Mouse (Mus musculus) myocyte (in vitro differentiated cells): ENCODE measurements around the gene Myo10.

Experiments used
- E2F4 ChIP-seq: IDR thresholded peaks from one replicate; pipeline ENCODE4 v1.6.1; 2011; ENCODE audit warnings: mild to moderate bottlenecking, control low read depth, moderate library complexity; ENCODE audit not compliant: insufficient read depth
- MAX ChIP-seq: IDR thresholded peaks from one replicate; pipeline ENCODE4 v1.6.1; 2011; ENCODE audit warnings: low read depth, mild to moderate bottlenecking, control low read depth
- POLR2A ChIP-seq: IDR thresholded peaks from one replicate; pipeline ENCODE4 v1.6.1; 2011; ENCODE audit warnings: low read depth, mild to moderate bottlenecking, control low read depth, moderate library complexity; ENCODE audit not compliant: insufficient read length
- REST ChIP-seq: IDR thresholded peaks from one replicate; pipeline ENCODE4 v1.6.1; 2011; ENCODE audit warnings: mild to moderate bottlenecking, control low read depth, moderate library complexity; ENCODE audit not compliant: insufficient read depth, insufficient read length
- SRF ChIP-seq: IDR thresholded peaks from one replicate; pipeline ENCODE4 v1.6.1; 2011; ENCODE audit warnings: low read depth; ENCODE audit not compliant: control insufficient read depth, insufficient read length

DNA sequence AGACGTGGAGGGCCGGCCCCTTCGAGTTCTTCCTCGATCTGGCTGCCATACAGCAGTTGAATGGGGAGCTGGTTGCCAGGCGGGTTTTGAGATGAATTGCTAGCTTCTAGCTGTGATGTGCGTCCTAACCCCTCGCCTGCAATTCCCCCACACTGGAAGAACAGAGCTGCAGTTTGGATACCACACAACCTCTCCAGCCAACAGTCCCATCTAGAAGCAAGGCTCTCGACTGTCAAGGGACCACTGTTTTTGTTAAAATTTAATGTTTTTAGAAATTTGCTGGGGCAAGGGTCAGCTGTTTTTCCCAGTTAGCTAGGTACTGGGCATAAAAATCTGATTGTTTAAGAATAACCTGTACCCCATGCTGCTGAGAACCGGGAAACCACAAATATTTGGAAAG, 165.1 kb downstream of the Myo10 start:
- TF ChIP-seq POLR2A (no peak), SRF (no peak), E2F4 (no peak), REST (no peak), MAX (no peak)
